ENCODE assay signal across 16 mouse cellular contexts in the genomic region with DNA sequence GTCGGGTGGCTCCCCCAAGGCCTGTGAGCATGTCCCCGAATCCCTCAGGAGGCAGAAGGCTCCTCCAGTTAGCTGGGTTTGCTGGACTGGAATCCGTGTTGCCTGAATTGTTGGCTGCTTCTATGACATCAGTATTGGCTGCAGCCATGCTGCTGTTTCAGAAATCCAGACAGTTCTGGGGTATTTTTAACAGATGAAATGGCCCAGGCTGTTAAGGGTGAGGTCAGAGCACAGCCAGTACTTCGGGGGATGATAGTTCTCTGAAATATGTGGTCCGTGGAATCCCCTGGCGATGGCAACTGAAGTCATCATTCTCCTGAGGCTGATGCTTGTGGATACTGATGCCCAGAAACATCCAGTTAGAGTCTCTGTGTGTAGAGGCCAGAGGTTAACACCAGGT.
DNase-seq lines count a peak whose midpoint lies in the region; ATAC-seq and TF ChIP-seq lines count a peak whose summit lies in the region.
"Had no signal": no experiment of that assay in that cellular context is flagged by ENCODE, and none has a peak within 500 bp of the region (broad histone marks: within the 10 kb centered on the region; RNA-seq: fewer than 3 reads in every experiment).

No protein-coding gene starts in this region.

- ATAC-seq in lung, postnatal 0 days, result peak; percentile 64
- no peak for ATAC-seq in megakaryocyte, adult 5-6 weeks (ENCODE audit: poor library complexity, severe bottlenecking)
- ATAC-seq: forebrain, embryonic 16.5 days had no signal

- H3K4me1 ChIP-seq in lung, postnatal 0 days (ENCODE audit: insufficient read depth, low read depth, low read length), result no peaks in the 10 kb centered on the region
- H3K4me1 ChIP-seq: hindbrain, embryonic 12.5 days; neural tube, embryonic 12.5 days had no signal

- no peak overlapping the region for H3K27ac ChIP-seq in lung, postnatal 0 days (ENCODE audit: low read length)
- H3K27ac ChIP-seq: hindbrain, embryonic 12.5 days; liver, embryonic 14.5 days; neural tube, embryonic 12.5 days had no signal

- WGBS in lung, postnatal 0 days, result 58% methylated on average over 6 of the region's 6 CpGs

- no peak for TF ChIP-seq EP300 in lung, postnatal 0 days (IDR thresholded peaks at IDR 0.05)

- intact Hi-C loops in heart, postnatal 14 days (cut with DNase I), result no loop called here
- intact Hi-C loops in left cerebral cortex, postnatal 14 days (cut with DNase I), result no loop called here

- DNase-seq in urinary bladder, postnatal 14 days (ENCODE audit: low spot score), result peak; percentile 15
- no peak for DNase-seq in urinary bladder, postnatal 25 days (ENCODE audit: low spot score)
- DNase-seq in heart, postnatal 14 days, result peak; percentile 8 to 14
- DNase-seq in lung, postnatal 0 days (ENCODE audit: low spot score), result peak; percentile 46
- no peak for DNase-seq in embryo, embryonic 11 days
- DNase-seq in left cerebral cortex, postnatal 14 days (ENCODE audit: low spot score in 2 of 2), result no peak
- DNase-seq: kidney, postnatal 25 days; right cerebral cortex, postnatal 14 days had no signal

- no peaks in the 10 kb centered on the region for H3K27me3 ChIP-seq in lung, postnatal 0 days (replicated peaks; ENCODE audit: insufficient read depth, low read length)
- H3K27me3 ChIP-seq: hindbrain, embryonic 12.5 days; megakaryocyte, embryonic 14.5 days; neural tube, embryonic 12.5 days had no signal

- no peak overlapping the region for H3K9ac ChIP-seq in lung, postnatal 0 days (replicated peaks; ENCODE audit: low read depth)
- H3K9ac ChIP-seq: hindbrain, embryonic 12.5 days; liver, embryonic 14.5 days; neural tube, embryonic 12.5 days had no signal

- H3K4me2 ChIP-seq in lung, postnatal 0 days (replicated peaks; ENCODE audit: low read depth, low read length), result no peak overlapping the region
- H3K4me2 ChIP-seq: hindbrain, embryonic 12.5 days; neural tube, embryonic 12.5 days had no signal

- no peak overlapping the region for H3K4me3 ChIP-seq in lung, postnatal 0 days (ENCODE audit: low read depth, low read length)
- H3K4me3 ChIP-seq: erythroblast, embryonic 14.5 days; hindbrain, embryonic 12.5 days; megakaryocyte, embryonic 14.5 days; neural tube, embryonic 12.5 days had no signal

- no peaks in the 10 kb centered on the region for H3K9me3 ChIP-seq in lung, postnatal 0 days (ENCODE audit: low read length)
- H3K9me3 ChIP-seq: G1E; hindbrain, embryonic 12.5 days; neural tube, embryonic 12.5 days had no signal

- TF ChIP-seq CTCF in lung, postnatal 0 days (IDR thresholded peaks at IDR 0.05), result no peak

- no peaks in the 10 kb centered on the region for H3K36me3 ChIP-seq in lung, postnatal 0 days (ENCODE audit: insufficient read depth, low read length)
- H3K36me3 ChIP-seq: G1E; hindbrain, embryonic 12.5 days; neural tube, embryonic 12.5 days had no signal

Comparison
In these comparisons a context has a peak if more than half of its experiments do, and no peak if none do; other contexts are left out.
1. DNase-seq: peak in urinary bladder, postnatal 14 days (single experiment), heart, postnatal 14 days (2 of 2) and lung, postnatal 0 days (single experiment); none in urinary bladder, postnatal 25 days (single experiment), embryo, embryonic 11 days (single experiment) and left cerebral cortex, postnatal 14 days (0 of 2).